Mouse (Mus musculus) liver, adult 2 months (tissue): ENCODE results near the gene Auts2. TPM values are rescaled to one million over a fixed set of nuclear protein-coding genes. Genes with fewer than 3 reads are reported as not detected.

Source experiments
- DNase-seq: peaks from one replicate; pipeline ENCODE4 v3.0.0-alpha.2; 2011; ENCODE audit warnings: low read depth, low spot score; ENCODE audit errors: extremely low read depth
- H3K27ac ChIP-seq: fragments of 200-500 bp; replicated peaks from 2 replicates; pipeline ENCODE4 v1.5.1; 2012; ENCODE audit warnings: low read depth, mild to moderate bottlenecking, control low read depth, inconsistent platforms, low read length; ENCODE audit not compliant: insufficient read depth
- H3K27me3 ChIP-seq: fragments of 200-500 bp; 2 replicates; pipeline ENCODE4 v1.6.1; 2012; ENCODE audit warnings: mild to moderate bottlenecking, moderate library complexity, low read length, inconsistent platforms; ENCODE audit not compliant: control insufficient read depth, insufficient read depth
- H3K36me3 ChIP-seq: fragments of 200-500 bp; 2 replicates; pipeline ENCODE4 v1.6.1; 2012; ENCODE audit warnings: low read length, inconsistent platforms; ENCODE audit not compliant: control insufficient read depth, insufficient read depth
- H3K4me1 ChIP-seq: fragments of 200-500 bp; 2 replicates; pipeline ENCODE4 v1.6.1; 2011; ENCODE audit warnings: low read length; ENCODE audit not compliant: control insufficient read depth, insufficient read depth
- H3K4me3 ChIP-seq: fragments of 200-500 bp; 2 replicates; pipeline ENCODE4 v1.5.1; 2011; ENCODE audit warnings: low read depth, mild to moderate bottlenecking, control low read depth, low read length, moderate library complexity; ENCODE audit not compliant: insufficient read depth
- H3K79me2 ChIP-seq: fragments of 200-500 bp; 2 replicates; pipeline ENCODE4 v1.6.1; 2012; ENCODE audit warnings: inconsistent platforms, mild to moderate bottlenecking, low read length, moderate library complexity; ENCODE audit not compliant: control insufficient read depth, insufficient read depth
- H3K9ac ChIP-seq: fragments of 200-500 bp; 2 replicates; pipeline ENCODE4 v1.6.1; 2012; ENCODE audit warnings: low read depth, mild to moderate bottlenecking, control low read depth, inconsistent platforms, low read length
- CTCF ChIP-seq: fragments of 200-500 bp; IDR thresholded peaks from 2 replicates; pipeline ENCODE4 v1.5.1; 2011; ENCODE audit warnings: low read depth, low read length, control low read depth
- POLR2A ChIP-seq: fragments of 200-500 bp; IDR thresholded peaks from 2 replicates; pipeline ENCODE4 v1.6.1; 2011; ENCODE audit warnings: low read length, control low read depth; ENCODE audit not compliant: insufficient read depth; ENCODE audit errors: extremely low read depth
- WGBS: fragments of 180-500 bp; shearing (Covaris S2); methylation state at CpG from one replicate; pipeline ENCODE4 v1.1.7; 2018; 5-methylcytosine and 5-hydroxymethylcytosine counted together
- polyA plus RNA-seq: library from polyadenylated mRNA; depleted of rRNA; stranded (reverse); fragments of >200 nt; gene quantifications from 2 replicates; pipeline ENCODE4 v1.2.3, GENCODE M21; 2012
- total RNA-seq: library from RNA; depleted of rRNA; stranded (reverse); fragments of >200 nt; gene quantifications from 2 replicates; pipeline ENCODE4 v1.2.3, GENCODE M21; 2014

Auts2 gene
- total and polyA plus RNA-seq, 2 experiments, result 0.37 to 0.51 TPM

DNA sequence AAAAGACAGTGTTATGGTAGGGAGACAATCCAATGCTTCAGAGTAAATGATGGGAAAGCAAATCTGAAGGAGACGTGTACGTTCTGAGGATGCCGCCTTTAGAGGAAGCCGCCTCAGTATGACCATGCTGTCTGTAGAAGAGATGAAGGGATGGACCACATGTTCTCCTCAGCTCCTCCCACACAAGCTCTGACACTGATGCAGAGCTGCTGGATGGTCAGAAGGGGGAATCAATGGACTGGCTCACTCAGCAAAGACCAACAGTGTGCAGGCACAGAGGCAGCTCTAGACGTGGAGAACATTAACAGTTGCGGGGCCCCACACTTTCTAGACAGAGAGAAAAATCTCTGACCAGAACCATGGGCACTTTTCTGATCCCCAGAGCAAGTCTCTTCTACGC is 187.2 kb downstream of the Auts2 start:
- Histone ChIP-seq H3K9ac (no peak overlapping the region), H3K27me3 (no peaks in the 10 kb centered on the region), H3K27ac (no peak overlapping the region), H3K36me3 (no peaks in the 10 kb centered on the region), H3K4me1 (no peaks in the 10 kb centered on the region), H3K79me2 (no peaks in the 10 kb centered on the region), H3K4me3 (no peak overlapping the region)
- DNase-seq, result no peak
- WGBS, result 92% methylated on average over 7 of the region's 7 CpGs
- TF ChIP-seq CTCF, result no peak
- TF ChIP-seq POLR2A, result no peak

DNA sequence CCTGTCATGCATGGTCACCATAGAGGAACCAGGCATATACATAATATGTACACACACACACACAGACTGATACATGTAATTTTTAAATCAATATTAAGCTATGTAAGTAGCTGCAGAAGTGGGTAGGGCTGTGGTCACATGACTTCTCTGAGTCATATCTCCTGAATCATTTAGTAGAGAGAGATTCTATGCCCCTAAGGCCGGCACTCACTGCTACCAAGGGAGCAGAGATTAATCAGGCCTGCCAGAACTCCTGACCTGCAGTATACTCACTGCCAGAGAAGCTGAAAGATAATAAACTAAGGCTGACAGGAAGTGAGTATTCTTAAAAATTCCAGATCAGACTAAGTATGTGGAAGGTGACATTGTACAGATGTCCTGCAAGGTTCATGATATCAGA is 190.7 kb downstream of the Auts2 start:
- Histone ChIP-seq H3K4me3 (no peak overlapping the region), H3K36me3 (no peaks in the 10 kb centered on the region), H3K27ac (no peak overlapping the region), H3K79me2 (no peaks in the 10 kb centered on the region), H3K27me3 (peaks cover 4% of the 10 kb centered on the region; the same call in 1 of the 2 replicates), H3K4me1 (no peaks in the 10 kb centered on the region), H3K9ac (no peak overlapping the region)
- DNase-seq, result no peak
- WGBS, result 79% methylated on average over 1 of the region's 1 CpGs
- no peak for TF ChIP-seq POLR2A
- no peak for TF ChIP-seq CTCF

DNA sequence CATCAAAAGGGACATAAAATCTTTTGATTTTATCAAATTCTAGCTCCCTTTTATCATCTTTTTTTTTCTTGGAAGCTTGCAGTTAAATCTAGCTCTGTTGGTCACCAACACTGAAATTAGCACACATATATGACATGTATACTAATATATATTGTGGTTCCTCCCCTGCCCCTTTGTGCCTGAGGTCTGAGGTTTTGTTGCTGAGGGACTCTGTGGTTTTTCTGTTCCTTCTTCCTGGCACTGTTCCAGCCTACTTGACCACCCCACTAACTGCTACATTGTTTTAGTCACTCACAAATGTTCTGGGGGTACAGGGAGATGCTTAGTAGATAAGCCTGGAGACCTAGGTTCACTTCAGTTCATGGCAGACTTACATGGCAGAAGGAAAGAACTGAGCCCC is 192.0 kb downstream of the Auts2 start:
- Histone ChIP-seq H3K27me3 (peaks cover 4% of the 10 kb centered on the region; the same call in 1 of the 2 replicates), H3K36me3 (no peaks in the 10 kb centered on the region), H3K9ac (no peak overlapping the region), H3K79me2 (no peaks in the 10 kb centered on the region), H3K4me1 (no peaks in the 10 kb centered on the region), H3K4me3 (no peak overlapping the region), H3K27ac (no peak overlapping the region)
- DNase-seq, result no peak
- TF ChIP-seq POLR2A (no peak), CTCF (no peak)

DNA sequence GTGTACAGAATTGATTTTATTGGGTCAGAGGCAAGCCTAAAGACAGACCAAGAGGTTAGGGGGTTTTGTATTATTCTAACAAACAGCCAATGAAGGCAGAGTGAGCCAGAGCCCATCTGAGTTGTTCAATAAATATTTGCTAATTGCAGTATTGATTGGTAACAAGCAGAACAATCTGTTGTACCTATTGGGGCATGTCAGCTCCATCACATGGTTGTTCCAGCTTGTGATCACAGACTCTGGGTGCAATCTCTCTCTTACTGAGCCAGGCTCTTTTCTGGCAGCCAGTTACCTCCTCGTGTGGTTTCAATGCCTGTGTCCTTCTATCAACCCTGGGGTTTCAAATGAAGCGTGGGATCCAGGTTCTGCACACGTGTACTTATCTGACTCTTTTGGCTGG is 201.8 kb downstream of the Auts2 start:
- DNase-seq, result peak; percentile 83

DNA sequence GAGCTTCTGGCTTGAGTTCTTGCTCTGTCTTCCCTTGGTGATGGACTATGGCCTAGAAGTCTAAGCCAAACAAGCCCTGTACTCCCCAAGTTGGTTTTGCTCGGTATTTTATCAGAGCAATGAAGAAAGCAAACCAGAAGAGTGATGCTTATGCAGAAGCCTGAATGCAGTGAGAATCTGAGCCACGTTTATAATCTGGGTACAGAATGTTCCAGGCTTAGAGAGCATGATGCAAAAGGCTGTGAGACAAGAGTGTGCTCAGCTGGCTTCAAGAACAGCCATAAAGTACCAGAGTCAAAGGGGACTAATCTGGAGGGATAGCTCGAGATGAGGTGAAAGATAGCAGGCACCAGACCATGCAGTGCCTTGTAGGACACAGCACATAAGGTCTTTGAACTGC is 205.5 kb downstream of the Auts2 start:
- Histone ChIP-seq H3K4me1 (peaks cover 5% of the 10 kb centered on the region; the same call in 1 of the 2 replicates), H3K79me2 (no peaks in the 10 kb centered on the region), H3K4me3 (no peak overlapping the region), H3K9ac (no peak overlapping the region), H3K27ac (no peak overlapping the region), H3K27me3 (peaks cover 6% of the 10 kb centered on the region; the same call in 1 of the 2 replicates), H3K36me3 (no peaks in the 10 kb centered on the region)
- DNase-seq, result no peak
- 81% methylated on average over 3 of the region's 3 CpGs for WGBS
- TF ChIP-seq CTCF (no peak), POLR2A (no peak)

More for the DNA sequence above, 201.8 kb downstream of the Auts2 start:
- Histone ChIP-seq H3K4me1 (peaks cover 5% of the 10 kb centered on the region; the same call in 1 of the 2 replicates), H3K9ac (no peak overlapping the region), H3K79me2 (no peaks in the 10 kb centered on the region), H3K36me3 (no peaks in the 10 kb centered on the region), H3K27me3 (peaks cover 19% of the 10 kb centered on the region; the same call in 1 of the 2 replicates), H3K27ac (no peak overlapping the region), H3K4me3 (no peak overlapping the region)
- whole genome bisulfite sequencing, result 13% methylated on average over 3 of the region's 3 CpGs
- TF ChIP-seq POLR2A, result no peak
- TF ChIP-seq CTCF, result no peak

DNA sequence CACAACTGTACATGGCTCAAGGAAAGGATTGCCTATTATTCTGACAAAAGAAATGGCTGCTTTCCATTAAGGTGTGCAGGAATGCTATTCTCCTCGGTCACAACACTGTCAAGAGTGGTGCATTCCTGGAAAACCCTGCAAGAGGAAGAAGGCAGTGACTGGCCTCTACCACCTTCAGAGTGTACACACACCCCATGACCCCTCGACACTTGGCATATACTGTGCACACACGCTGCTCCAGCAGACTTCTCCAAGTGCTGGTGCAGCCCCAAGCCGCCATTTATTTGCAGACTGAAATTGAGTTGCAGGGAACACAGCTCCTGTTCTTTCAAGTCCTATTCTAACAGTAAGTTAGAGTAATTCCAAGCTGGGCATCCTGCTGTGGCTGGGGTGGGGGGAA is 207.4 kb downstream of the Auts2 start:
- H3K4me3 ChIP-seq, result no peak overlapping the region
- no peaks in the 10 kb centered on the region for H3K36me3 ChIP-seq
- H3K79me2 ChIP-seq, result no peaks in the 10 kb centered on the region
- 89% methylated on average over 4 of the region's 4 CpGs for WGBS
- no peak overlapping the region for H3K27ac ChIP-seq
- TF ChIP-seq CTCF (no peak), POLR2A (no peak)
- DNase-seq, result no peak
- no peak overlapping the region for H3K9ac ChIP-seq
- no peaks in the 10 kb centered on the region for H3K4me1 ChIP-seq
- peaks cover 6% of the 10 kb centered on the region; the same call in 1 of the 2 replicates for H3K27me3 ChIP-seq
